Mouse (Mus musculus) heart, postnatal 0 days (tissue): ENCODE results near the gene Hist1h4c.

Experiments used
- CTCF ChIP-seq: IDR thresholded peaks from 2 replicates; pipeline ENCODE4 v1.5.1; 2016; ENCODE audit warnings: antibody characterized with exemption, control low read depth, low read depth
- EP300 ChIP-seq: IDR thresholded peaks from 2 replicates; pipeline ENCODE4 v1.6.1; 2016; ENCODE audit warnings: antibody characterized with exemption, low read depth

GRCm38 (mm10) chr13:23742007-23742406 is 43.8 kb upstream of the Hist1h4c start:
- no peak for TF ChIP-seq CTCF
- no peak for TF ChIP-seq EP300
